Mouse (Mus musculus) stomach, embryonic 14.5 days (tissue): ENCODE measurements around the gene Rrad. TPM values are rescaled to one million over a fixed set of nuclear protein-coding genes. Genes with fewer than 3 reads are reported as not detected.
"Not testable (repeated sequence)": the region's sequence is repeated elsewhere in the genome, so short reads cannot be mapped to it uniquely, and the experiment has no call there.

Experiments
- ATAC-seq: fragments of 200-750 bp; cut with Nextera tagmentation; 2 replicates; pipeline ENCODE4 v1.8.0; 2017; ENCODE audit warnings: low read depth, moderate TSS enrichment; ENCODE audit not compliant: insufficient number of reproducible peaks, insufficient read depth, low FRiP score
- H3K27ac ChIP-seq: fragments of 300-500 bp; sonication (generic); 2 replicates; pipeline ENCODE4 v1.5.1; 2014; ENCODE audit warnings: mild to moderate bottlenecking, low read length, moderate library complexity, mixed read lengths
- H3K27me3 ChIP-seq: fragments of 300-500 bp; sonication (generic); 2 replicates; pipeline ENCODE4 v1.6.1; 2014; ENCODE audit warnings: low read length, control low read depth, mixed read lengths; ENCODE audit not compliant: control insufficient read depth, insufficient read depth
- H3K36me3 ChIP-seq: fragments of 300-500 bp; sonication (generic); 2 replicates; pipeline ENCODE4 v1.6.1; 2014; ENCODE audit warnings: mild to moderate bottlenecking, control low read depth, low read length, moderate library complexity, mixed read lengths; ENCODE audit not compliant: control insufficient read depth, insufficient read depth
- H3K4me1 ChIP-seq: fragments of 300-500 bp; sonication (generic); 2 replicates; pipeline ENCODE4 v1.6.1; 2014; ENCODE audit warnings: low read length, control low read depth, mixed read lengths; ENCODE audit not compliant: control insufficient read depth, insufficient read depth
- H3K4me2 ChIP-seq: fragments of 300-500 bp; sonication (generic); replicated peaks from 2 replicates; pipeline ENCODE4 v1.6.1; 2014; ENCODE audit warnings: low read depth, low read length, control low read depth
- H3K4me3 ChIP-seq: fragments of 300-500 bp; sonication (generic); 2 replicates; pipeline ENCODE4 v1.5.1; 2014; ENCODE audit warnings: low read depth, low read length, control low read depth
- H3K9ac ChIP-seq: fragments of 300-500 bp; sonication (generic); replicated peaks from 2 replicates; pipeline ENCODE4 v1.6.1; 2014; ENCODE audit warnings: low read depth, mild to moderate bottlenecking, control low read depth, low read length, moderate library complexity, mixed read lengths
- H3K9me3 ChIP-seq: fragments of 300-500 bp; sonication (generic); 2 replicates; pipeline ENCODE4 v1.6.1; 2016; ENCODE audit warnings: low read depth, low read length, control low read depth; ENCODE audit not compliant: control insufficient read depth
- WGBS: fragments of 180-500 bp; shearing (Covaris S2); extraction: QIAGEN DNeasy Blood & Tissue Kit; methylation state at CpG from one replicate; pipeline ENCODE4 v1.1.7; 2014; 5-methylcytosine and 5-hydroxymethylcytosine counted together
- polyA plus RNA-seq: library from polyadenylated mRNA; unstranded; fragments of >200 nt; fragmentation: Nextera tagmentation; extraction: Ambion mirVana; gene quantifications from 2 replicates; pipeline ENCODE4 v1.2.1, GENCODE M21; 2014

Rrad gene
- polyA plus RNA-seq, result 7.9 and 8.2 TPM in 2 replicates

GRCm38 (mm10) chr8:104630981-104631663 is at the start of gene Rrad:
Gene Rrad (minus strand): TSS chr8:104631327.
- 2% methylated on average over 24 of the region's 28 CpGs for WGBS
- H3K27ac ChIP-seq, result peak within 1 kb of the TSS; percentile 6; the same call in 1 of the 2 replicates
- peak; percentile 65 for ATAC-seq
- H3K4me1 ChIP-seq, result peaks cover 7% of the 10 kb centered on the region; the same call in 1 of the 2 replicates
- peak within 1 kb of the TSS; percentile 50 for H3K4me2 ChIP-seq
- peak within 1 kb of the TSS; percentile 30 for H3K4me3 ChIP-seq
- H3K36me3 ChIP-seq, result peaks cover 6% of the 10 kb centered on the region; the same call in 1 of the 2 replicates
- H3K9me3 ChIP-seq, result no peaks in the 10 kb centered on the region
- no peaks in the 10 kb centered on the region for H3K27me3 ChIP-seq
- peak within 1 kb of the TSS; percentile 2; the same call in 1 of the 2 replicates for H3K9ac ChIP-seq

GRCm38 (mm10) chr8:104655614-104656013 is 24.5 kb upstream of the Rrad start:
- no peaks in the 10 kb centered on the region for H3K4me1 ChIP-seq
- no peak for ATAC-seq
- no peak overlapping the region for H3K4me2 ChIP-seq
- H3K9me3 ChIP-seq, result no peaks in the 10 kb centered on the region
- no peak overlapping the region for H3K27ac ChIP-seq
- H3K36me3 ChIP-seq, result no peaks in the 10 kb centered on the region
- H3K4me3 ChIP-seq, result no peak overlapping the region
- 73% methylated on average over 4 of the region's 4 CpGs for WGBS
- no peaks in the 10 kb centered on the region for H3K27me3 ChIP-seq
- H3K9ac ChIP-seq, result no peak overlapping the region

GRCm38 (mm10) chr8:104654984-104655383 is 23.9 kb upstream of the Rrad start:
- 3% methylated on average over 3 of the region's 3 CpGs for WGBS
- no peak overlapping the region for H3K4me3 ChIP-seq
- no peaks in the 10 kb centered on the region for H3K4me1 ChIP-seq

GRCm38 (mm10) chr8:104644187-104644586 is 13.1 kb upstream of the Rrad start:
- H3K4me3 ChIP-seq, ATAC-seq, H3K9ac ChIP-seq, H3K27ac ChIP-seq, H3K27me3 ChIP-seq, H3K4me2 ChIP-seq, H3K36me3 ChIP-seq, H3K9me3 ChIP-seq: not testable (repeated sequence)
- H3K4me1 ChIP-seq, result peaks cover 13% of the 10 kb centered on the region
- WGBS, result 68% methylated on average over 3 of the region's 3 CpGs

More at GRCm38 (mm10) chr8:104654984-104655383, 23.9 kb upstream of the Rrad start:
- ATAC-seq, result 0 out of 2 replicates have a peak, but pooled peaks have one; percentile 65
- no peaks in the 10 kb centered on the region for H3K9me3 ChIP-seq
- no peaks in the 10 kb centered on the region for H3K36me3 ChIP-seq
- H3K27ac ChIP-seq, result no peak overlapping the region
- H3K4me2 ChIP-seq, result no peak overlapping the region
- H3K9ac ChIP-seq, result no peak overlapping the region
- H3K27me3 ChIP-seq, result no peaks in the 10 kb centered on the region

GRCm38 (mm10) chr8:104642324-104642654 is 11.2 kb upstream of the Rrad start:
- H3K4me3 ChIP-seq, result peak overlapping the region; percentile 70
- WGBS, result 77% methylated on average over 6 of the region's 6 CpGs
- no peak overlapping the region; the same call in 1 of the 2 replicates for H3K27ac ChIP-seq
- peaks cover 13% of the 10 kb centered on the region for H3K4me1 ChIP-seq
- no peaks in the 10 kb centered on the region for H3K9me3 ChIP-seq
- no peak for ATAC-seq
- H3K27me3 ChIP-seq, result no peaks in the 10 kb centered on the region
- peak overlapping the region; percentile 90 for H3K4me2 ChIP-seq
- peak overlapping the region; percentile 74; the same call in 1 of the 2 replicates for H3K9ac ChIP-seq
- H3K36me3 ChIP-seq, result peaks cover 13% of the 10 kb centered on the region

- Histone ChIP-seq H3K27ac (peak within 1 kb of the TSS; percentile 64; the same call in 1 of the 2 replicates), H3K4me1 (peaks cover 13% of the 10 kb centered on the region), H3K27me3 (no peaks in the 10 kb centered on the region), H3K4me3 (peak within 1 kb of the TSS; percentile 70), H3K36me3 (peaks cover 15% of the 10 kb centered on the region), H3K4me2 (peak within 1 kb of the TSS; percentile 90), H3K9me3 (no peaks in the 10 kb centered on the region), H3K9ac (peak within 1 kb of the TSS; percentile 74)
- ATAC-seq, result peak; percentile 94
- under 1% methylated on average over 66 of the region's 66 CpGs for WGBS
These were observed 10.5 kb upstream of the Rrad start, which contains the start of gene Ciao2b for GRCm38 (mm10) chr8:104641426-104642323. Gene Ciao2b (minus strand): TSS chr8:104641965.

- Histone ChIP-seq H3K9ac (peak overlapping the region; percentile 74), H3K4me3 (peak overlapping the region; percentile 70), H3K36me3 (peaks cover 16% of the 10 kb centered on the region), H3K27ac (no peak overlapping the region), H3K9me3 (no peaks in the 10 kb centered on the region), H3K4me1 (peaks cover 13% of the 10 kb centered on the region), H3K27me3 (no peaks in the 10 kb centered on the region), H3K4me2 (peak overlapping the region; percentile 90)
- ATAC-seq, result no peak
- 6% methylated on average over 25 of the region's 25 CpGs for WGBS
These were observed 9.8 kb upstream of the Rrad start for GRCm38 (mm10) chr8:104640831-104641370.

- ATAC-seq, result no peak
- no peaks in the 10 kb centered on the region for H3K9me3 ChIP-seq
- no peak overlapping the region for H3K27ac ChIP-seq
- H3K4me2 ChIP-seq, result peak overlapping the region; percentile 90
- H3K27me3 ChIP-seq, result no peaks in the 10 kb centered on the region
- peak overlapping the region; percentile 74 for H3K9ac ChIP-seq
- 81% methylated on average over 7 of the region's 7 CpGs for WGBS
- H3K36me3 ChIP-seq, result peaks cover 18% of the 10 kb centered on the region
- H3K4me1 ChIP-seq, result peaks cover 13% of the 10 kb centered on the region
- H3K4me3 ChIP-seq, result peak overlapping the region; percentile 70
These were observed 9.1 kb upstream of the Rrad start for GRCm38 (mm10) chr8:104640241-104640640.
